Mouse (Mus musculus) intestine, embryonic 16.5 days (tissue): ENCODE data around the gene 2310009B15Rik. TPM values are rescaled to one million over a fixed set of nuclear protein-coding genes. Genes with fewer than 3 reads are reported as not detected.
"Not testable (repeated sequence)": the region's sequence is repeated elsewhere in the genome, so short reads cannot be mapped to it uniquely, and the experiment has no call there.

Experiments used
- ATAC-seq: fragments of 200-750 bp; cut with Nextera tagmentation; 2 replicates; pipeline ENCODE4 v1.8.0; 2017; ENCODE audit warnings: moderate TSS enrichment, moderate library complexity
- H3K27ac ChIP-seq: fragments of 300-500 bp; sonication (generic); 2 replicates; pipeline ENCODE4 v1.5.1; 2014; ENCODE audit warnings: mild to moderate bottlenecking, low read length
- H3K27me3 ChIP-seq: fragments of 300-500 bp; sonication (generic); replicated peaks from 2 replicates; pipeline ENCODE4 v1.6.1; 2014; ENCODE audit warnings: low read length, control low read depth, mixed read lengths; ENCODE audit not compliant: control insufficient read depth, insufficient read depth
- H3K36me3 ChIP-seq: fragments of 300-500 bp; sonication (generic); 2 replicates; pipeline ENCODE4 v1.6.1; 2014; ENCODE audit warnings: low read length, control low read depth; ENCODE audit not compliant: control insufficient read depth, insufficient read depth
- H3K4me1 ChIP-seq: fragments of 300-500 bp; sonication (generic); 2 replicates; pipeline ENCODE4 v1.6.1; 2014; ENCODE audit warnings: low read length, control low read depth, mixed read lengths; ENCODE audit not compliant: control insufficient read depth, insufficient read depth
- H3K4me2 ChIP-seq: fragments of 300-500 bp; sonication (generic); 2 replicates; pipeline ENCODE4 v1.6.1; 2014; ENCODE audit warnings: low read depth, low read length, control low read depth
- H3K4me3 ChIP-seq: fragments of 300-500 bp; sonication (generic); 2 replicates; pipeline ENCODE4 v1.5.1; 2014; ENCODE audit warnings: mild to moderate bottlenecking, low read length
- H3K9ac ChIP-seq: fragments of 300-500 bp; sonication (generic); 2 replicates; pipeline ENCODE4 v1.6.1; 2014; ENCODE audit warnings: low read depth, low read length
- H3K9me3 ChIP-seq: fragments of 300-500 bp; sonication (generic); 2 replicates; pipeline ENCODE4 v1.6.1; 2016; ENCODE audit warnings: low read length, control low read depth; ENCODE audit not compliant: control insufficient read depth
- WGBS: fragments of 180-500 bp; shearing (Covaris S2); extraction: QIAGEN DNeasy Blood & Tissue Kit; methylation state at CpG from one replicate; pipeline ENCODE4 v1.1.7; 2014; 5-methylcytosine and 5-hydroxymethylcytosine counted together
- polyA plus RNA-seq: library from polyadenylated mRNA; unstranded; fragments of >200 nt; fragmentation: Nextera tagmentation; extraction: Ambion mirVana; gene quantifications from 2 replicates; pipeline ENCODE4 v1.2.1, GENCODE M21; 2015

2310009B15Rik gene
- 28.1 and 32.0 TPM in 2 replicates for polyA plus RNA-seq

DNA sequence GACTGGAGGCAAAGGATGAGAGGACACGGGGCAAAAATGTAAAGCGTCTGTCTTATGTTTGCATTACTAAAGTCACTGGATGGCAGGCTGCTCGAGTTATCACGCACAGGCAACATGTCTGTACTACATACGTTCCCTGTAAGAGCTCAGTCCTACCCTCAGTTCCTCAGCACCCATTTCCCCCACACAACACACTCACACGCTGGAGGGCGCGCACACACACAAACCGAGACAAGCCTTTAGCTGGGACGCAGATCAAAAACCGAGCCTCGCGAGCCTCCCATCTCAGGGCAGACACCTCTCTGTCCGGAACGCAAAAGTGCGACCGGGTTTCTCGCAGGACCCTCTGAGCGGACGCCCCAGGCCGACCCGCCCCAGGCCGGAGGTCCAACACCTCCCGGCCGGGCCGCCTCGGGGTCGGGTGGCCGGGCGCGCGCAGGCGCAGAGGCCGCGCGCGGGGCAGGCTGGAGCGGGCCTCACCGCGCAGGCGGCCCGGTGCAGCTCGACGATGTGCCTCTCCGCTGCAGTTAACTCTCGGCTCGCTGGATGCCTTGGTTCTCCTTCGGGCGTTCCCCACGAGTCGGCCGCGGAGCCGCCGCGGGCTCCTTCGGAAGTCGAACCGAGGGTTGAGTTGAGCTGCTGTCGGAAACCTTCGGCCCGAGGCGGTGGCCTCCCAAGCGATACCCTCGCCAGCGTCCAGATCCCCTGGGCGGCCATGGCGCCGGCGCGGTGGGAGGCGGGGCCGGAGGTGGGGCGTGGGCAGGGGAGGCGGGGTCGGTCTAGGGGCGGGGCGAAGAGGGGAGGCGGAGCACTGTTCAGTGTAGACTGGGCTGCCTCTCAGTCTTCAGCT lies at the start of gene 2310009B15Rik:
Gene 2310009B15Rik, minus strand, starts transcription at position 752 of the 850 bp plus-strand sequence.
- H3K9me3 ChIP-seq, H3K4me2 ChIP-seq, H3K4me1 ChIP-seq, H3K36me3 ChIP-seq, H3K27me3 ChIP-seq: not testable (repeated sequence)
- Histone ChIP-seq H3K9ac (peak within 1 kb of the TSS; percentile 67), H3K27ac (peak within 1 kb of the TSS; percentile 79), H3K4me3 (peak within 1 kb of the TSS; percentile 51)
- peak; percentile 100 for ATAC-seq
- under 1% methylated on average over 35 of the region's 79 CpGs for WGBS

DNA sequence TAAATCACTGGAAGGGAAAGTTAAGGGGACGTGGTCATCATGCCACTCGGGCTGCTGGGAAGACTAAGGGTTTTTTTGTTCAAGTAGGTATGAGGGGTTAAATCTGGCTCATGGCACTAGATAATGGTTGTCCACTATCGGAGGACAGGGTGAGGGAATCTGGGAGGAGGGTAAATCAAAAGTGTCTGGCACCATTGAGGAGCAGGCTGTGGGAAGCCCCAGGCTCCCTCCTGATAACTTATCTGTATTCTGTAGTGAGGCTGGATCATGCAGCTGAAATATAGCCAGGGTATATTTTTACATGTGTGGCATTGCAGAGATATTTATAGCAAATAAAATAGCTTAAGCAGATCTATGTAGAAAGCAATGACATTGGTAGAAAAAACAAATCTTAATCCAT lies 49.6 kb upstream of the 2310009B15Rik start:
- H3K4me1 ChIP-seq = no peaks in the 10 kb centered on the region
- WGBS = 65% methylated on average over 3 of the region's 3 CpGs
- no peak for ATAC-seq
- H3K36me3 ChIP-seq = no peaks in the 10 kb centered on the region
- H3K4me3 ChIP-seq = no peak overlapping the region
- no peak overlapping the region for H3K4me2 ChIP-seq
- H3K9ac ChIP-seq = no peak overlapping the region
- H3K27me3 ChIP-seq = no peaks in the 10 kb centered on the region
- H3K27ac ChIP-seq = no peak overlapping the region
- H3K9me3 ChIP-seq = no peaks in the 10 kb centered on the region

DNA sequence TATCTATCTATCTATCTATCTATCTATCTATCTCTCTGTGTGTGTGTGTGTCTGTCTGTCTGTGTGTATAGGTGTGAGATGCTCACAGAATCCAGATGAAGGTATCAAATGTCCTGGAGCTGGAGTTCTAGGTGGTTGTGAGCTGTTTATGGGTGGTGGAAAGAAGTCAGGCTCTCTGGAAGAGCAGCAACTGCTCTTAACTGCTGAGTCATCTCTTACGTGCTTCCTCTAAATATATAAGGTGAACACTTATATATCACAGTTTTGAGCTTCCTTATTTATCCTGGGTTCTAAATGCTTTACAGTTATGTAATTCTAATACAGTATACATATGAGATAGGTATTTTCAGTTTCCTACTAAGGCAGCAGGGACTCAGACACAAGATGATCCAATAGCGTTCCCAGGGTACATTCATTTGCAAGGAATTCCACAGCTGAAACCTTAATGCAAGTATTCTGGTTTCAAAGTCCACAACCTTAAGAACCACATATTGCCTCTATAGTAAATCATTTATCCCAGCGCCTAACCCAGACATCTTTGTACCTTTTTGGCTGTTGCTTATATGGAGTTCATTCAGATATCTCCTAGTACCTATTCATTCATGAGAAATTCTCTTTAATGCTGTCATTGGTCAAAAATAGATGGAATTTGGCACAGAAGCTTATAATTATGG lies 48.6 kb upstream of the 2310009B15Rik start:
- Histone ChIP-seq H3K4me3 (no peak overlapping the region), H3K9ac (no peak overlapping the region), H3K36me3 (no peaks in the 10 kb centered on the region), H3K9me3 (no peaks in the 10 kb centered on the region), H3K27me3 (no peaks in the 10 kb centered on the region), H3K27ac (no peak overlapping the region), H3K4me2 (no peak overlapping the region), H3K4me1 (no peaks in the 10 kb centered on the region)
- ATAC-seq = peak; percentile 87
- 75% methylated on average over 3 of the region's 3 CpGs for WGBS

DNA sequence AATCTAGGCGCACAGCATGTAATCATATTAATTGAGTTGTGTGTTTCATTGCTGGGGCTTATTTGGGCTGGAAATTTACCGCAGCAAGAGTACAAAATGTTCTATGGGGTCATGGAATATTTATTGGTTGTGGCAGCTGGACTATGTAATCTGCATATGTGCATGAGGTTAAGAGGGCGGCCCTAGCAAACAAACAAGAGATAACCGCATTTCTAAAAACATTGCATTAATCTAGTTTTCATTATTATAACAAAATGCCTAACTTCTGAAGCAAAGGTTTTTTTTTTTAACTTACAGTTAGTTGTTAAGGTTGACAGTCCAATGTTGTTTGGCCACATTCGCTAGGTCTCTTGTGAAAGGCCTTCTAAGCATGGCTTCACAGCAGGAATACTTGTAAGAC lies 47.2 kb upstream of the 2310009B15Rik start:
- no peak for ATAC-seq
- WGBS = 92% methylated on average over 5 of the region's 5 CpGs
- H3K4me1 ChIP-seq = no peaks in the 10 kb centered on the region

DNA sequence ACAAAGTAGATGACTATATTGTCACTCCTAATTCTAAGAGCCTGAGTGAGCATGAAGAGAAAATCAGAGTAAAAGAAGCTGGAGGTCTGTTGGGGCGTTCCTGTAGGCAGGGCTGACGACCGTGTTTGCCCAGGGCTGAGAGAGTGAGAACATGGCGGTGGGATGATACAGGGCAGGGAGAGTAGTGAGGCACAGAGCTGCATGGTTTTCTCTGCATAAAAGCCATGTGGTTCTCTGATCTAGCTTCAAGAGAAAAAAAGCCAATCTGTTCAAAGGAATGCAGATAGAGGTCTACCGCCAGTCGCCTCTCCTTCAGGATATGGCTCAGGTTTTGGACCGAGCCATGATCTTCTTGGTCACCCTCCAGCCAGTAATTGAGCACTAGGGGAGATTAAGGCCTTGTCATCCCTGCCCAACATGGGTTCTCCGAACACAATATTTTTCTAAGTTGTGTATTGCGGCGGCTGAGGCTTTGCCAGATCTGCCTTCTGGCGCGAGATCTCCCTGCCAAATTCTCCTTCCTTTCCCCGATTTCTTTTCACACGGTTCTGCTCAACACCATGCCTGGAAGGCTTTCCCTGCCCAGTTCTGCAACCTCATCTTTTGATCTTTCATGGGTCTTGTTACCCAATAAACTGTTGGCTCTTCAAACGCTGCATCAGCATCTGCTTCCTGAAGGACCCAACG lies 44.9 kb upstream of the 2310009B15Rik start:
- WGBS = 90% methylated on average over 16 of the region's 16 CpGs
- Histone ChIP-seq H3K4me1 (no peaks in the 10 kb centered on the region), H3K27ac (no peak overlapping the region), H3K4me3 (no peak overlapping the region), H3K27me3 (no peaks in the 10 kb centered on the region), H3K4me2 (no peak overlapping the region), H3K9ac (no peak overlapping the region), H3K9me3 (no peaks in the 10 kb centered on the region), H3K36me3 (no peaks in the 10 kb centered on the region)
- ATAC-seq = no peak

More for the DNA sequence above, 47.2 kb upstream of the 2310009B15Rik start:
- Histone ChIP-seq H3K27ac (no peak overlapping the region), H3K4me2 (no peak overlapping the region), H3K9me3 (no peaks in the 10 kb centered on the region), H3K4me3 (no peak overlapping the region), H3K9ac (no peak overlapping the region), H3K27me3 (no peaks in the 10 kb centered on the region), H3K36me3 (no peaks in the 10 kb centered on the region)

DNA sequence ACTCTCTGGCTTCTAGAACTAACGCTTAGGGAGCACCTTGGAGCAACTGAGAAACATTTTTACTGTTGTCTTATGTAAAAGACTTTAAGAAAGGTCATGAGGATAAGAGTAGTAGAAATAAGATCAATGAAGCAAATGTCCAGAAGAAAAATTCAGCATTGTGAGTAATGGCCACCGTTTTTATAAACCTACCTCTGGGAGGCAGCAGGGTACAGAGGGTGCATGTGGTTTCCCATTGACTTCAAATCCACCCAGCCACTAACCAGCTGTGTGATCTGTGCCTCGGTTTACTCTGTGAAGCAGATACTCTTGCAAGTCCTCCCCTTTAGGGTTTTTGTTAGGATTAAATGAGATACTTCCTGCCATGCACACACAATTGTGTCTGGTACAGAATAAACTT lies 39.4 kb upstream of the 2310009B15Rik start:
- H3K4me1 ChIP-seq = no peaks in the 10 kb centered on the region
- no peak overlapping the region for H3K4me3 ChIP-seq
- H3K27ac ChIP-seq = no peak overlapping the region
- no peaks in the 10 kb centered on the region for H3K9me3 ChIP-seq
- WGBS = 79% methylated on average over 3 of the region's 3 CpGs
- no peaks in the 10 kb centered on the region for H3K27me3 ChIP-seq
- no peak for ATAC-seq
- no peak overlapping the region for H3K9ac ChIP-seq
- no peak overlapping the region for H3K4me2 ChIP-seq
- no peaks in the 10 kb centered on the region for H3K36me3 ChIP-seq

DNA sequence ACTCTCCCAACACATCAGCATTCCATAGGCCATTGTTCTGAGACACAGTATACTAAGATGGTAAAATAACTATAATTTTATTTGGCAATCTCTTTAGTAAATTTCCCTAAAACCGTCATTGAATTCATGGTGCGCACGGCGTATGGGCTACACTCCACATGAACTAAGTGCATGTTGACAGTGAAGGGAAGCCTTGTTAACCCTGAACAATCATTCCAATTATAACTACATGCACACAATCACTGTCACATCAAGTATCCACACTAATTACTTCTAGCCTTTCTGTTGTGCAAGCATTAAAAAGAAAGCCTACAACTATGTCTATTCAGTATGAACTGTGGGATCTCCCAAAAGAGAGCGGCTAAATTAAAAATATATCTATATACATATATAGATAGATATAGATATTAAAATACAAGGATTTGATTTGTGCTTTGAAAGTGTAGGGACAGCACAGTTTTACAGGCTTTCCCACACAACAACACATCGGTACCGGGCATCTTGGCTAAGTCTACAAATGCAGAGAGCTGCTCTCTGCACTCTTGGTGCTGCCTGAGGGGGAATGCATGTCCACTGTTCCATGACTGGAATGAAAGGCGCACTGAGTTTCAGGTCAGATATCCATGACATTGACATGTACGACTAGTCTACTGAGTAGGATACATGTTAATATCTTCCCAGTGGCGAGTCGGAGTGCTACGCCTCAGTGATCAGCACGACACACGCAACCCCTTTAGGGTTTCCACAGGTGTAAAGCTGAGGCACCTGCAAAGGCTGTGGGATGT lies 21.0 kb upstream of the 2310009B15Rik start:
- no peak overlapping the region for H3K4me3 ChIP-seq
- no peak for ATAC-seq
- no peak overlapping the region for H3K27ac ChIP-seq
- H3K9me3 ChIP-seq = 0 out of 2 replicates have a peak, but pooled peaks cover 3% of the 10 kb centered on the region
- H3K27me3 ChIP-seq = no peaks in the 10 kb centered on the region
- WGBS = 96% methylated on average over 14 of the region's 14 CpGs
- H3K4me2 ChIP-seq = no peak overlapping the region
- H3K9ac ChIP-seq = no peak overlapping the region
- no peaks in the 10 kb centered on the region for H3K4me1 ChIP-seq
- no peaks in the 10 kb centered on the region for H3K36me3 ChIP-seq

DNA sequence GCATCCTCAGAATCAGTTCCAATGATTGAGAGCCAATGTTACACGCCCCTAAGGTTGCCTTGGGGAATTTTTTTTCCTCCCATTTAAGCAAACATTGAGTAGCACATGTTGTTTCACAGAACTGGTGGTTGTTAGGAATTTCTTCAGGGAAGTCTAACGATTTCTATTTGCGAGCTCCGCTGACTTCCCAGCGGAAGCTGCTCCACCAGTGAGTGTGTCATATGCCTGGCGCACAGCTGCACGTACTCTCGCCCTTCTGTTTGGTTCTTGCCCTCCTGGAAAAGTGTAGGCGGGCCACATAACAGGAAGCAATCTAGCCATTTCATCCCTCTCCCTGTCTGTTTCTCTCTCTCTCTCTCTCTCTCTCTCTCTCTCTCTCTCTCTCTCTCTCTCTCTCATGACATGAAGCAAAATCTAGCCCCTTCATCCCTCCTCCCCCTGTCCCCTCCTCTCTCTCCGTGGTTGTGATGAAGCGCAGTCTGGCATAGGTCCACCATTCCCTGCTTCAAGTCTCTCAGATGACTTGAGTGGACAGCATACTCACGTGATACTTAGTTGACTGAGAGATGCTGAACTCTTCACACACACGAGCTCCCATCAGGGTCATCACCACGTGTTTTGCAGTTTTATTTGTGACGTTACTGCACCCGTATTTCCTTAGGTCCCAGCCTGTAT lies 19.9 kb upstream of the 2310009B15Rik start:
- peak; percentile 50; the same call in 1 of the 2 replicates for ATAC-seq
- H3K9me3 ChIP-seq = 0 out of 2 replicates have a peak, but pooled peaks cover 3% of the 10 kb centered on the region
- H3K4me2 ChIP-seq = no peak overlapping the region
- no peaks in the 10 kb centered on the region for H3K27me3 ChIP-seq
- 53% methylated on average over 16 of the region's 16 CpGs for WGBS
- no peaks in the 10 kb centered on the region for H3K4me1 ChIP-seq
- H3K9ac ChIP-seq = no peak overlapping the region
- H3K36me3 ChIP-seq = no peaks in the 10 kb centered on the region
- H3K27ac ChIP-seq = no peak overlapping the region
- H3K4me3 ChIP-seq = no peak overlapping the region
